Mouse (Mus musculus): ENCODE measurements around the gene Kcnmb3.

- TF ChIP-seq CTCF (IDR thresholded peaks at IDR 0.05 in 2 of 3, conservative IDR thresholded peaks at IDR 0.05 in 1 of 3; ENCODE audit: control insufficient read depth in 1 of 3, insufficient read depth in 1 of 3, low read depth in 2 of 3, low read length in 3 of 3, poor library complexity in 1 of 3, severe bottlenecking in 1 of 3): no peak
- TF ChIP-seq EP300 (IDR thresholded peaks at IDR 0.05; ENCODE audit: low read depth in 1 of 2, low read length in 2 of 2): no peak
- no peak for TF ChIP-seq UBTF (IDR thresholded peaks at IDR 0.05; ENCODE audit: borderline replicate concordance, insufficient read depth, low read depth, low read length)
- no peak for TF ChIP-seq ZNF384 (IDR thresholded peaks at IDR 0.05; ENCODE audit: low read depth, low read length)
- no peak for TF ChIP-seq SMC3 (IDR thresholded peaks at IDR 0.05; ENCODE audit: low read depth, low read length)
- no peak for TF ChIP-seq TAL1 (IDR thresholded peaks at IDR 0.05; ENCODE audit: low read length)
- no peak for TF ChIP-seq MAFK (IDR thresholded peaks at IDR 0.05; ENCODE audit: borderline replicate concordance, low read depth, low read length)
These were observed 64.3 kb downstream of the Kcnmb3 start for GRCm38 (mm10) chr3:32427695-32428094.

Data from MEL (cell line).